26 mouse cellular contexts compared by ENCODE assay signal in genomic region chr6:88803051-88803450, GRCm38 (mm10). TPM values are rescaled to one million over a fixed set of nuclear protein-coding genes. Genes with fewer than 3 reads are reported as not detected.
DNase-seq lines count a peak whose midpoint lies in the region; ATAC-seq and TF ChIP-seq lines count a peak whose summit lies in the region.
"Had no signal": no experiment of that assay in that cellular context is flagged by ENCODE, and none has a peak within 500 bp of the region (broad histone marks: within the 10 kb centered on the region; RNA-seq: fewer than 3 reads in every experiment).

No protein-coding gene starts in this region.

- peak; percentile 51 for TF ChIP-seq EP300 in liver, postnatal 0 days (IDR thresholded peaks at IDR 0.05; ENCODE audit: low read depth)

- H3K4me3 ChIP-seq in bone marrow, adult 2 months (replicated peaks; ENCODE audit: control insufficient read depth, low read depth, low read length) = no peak overlapping the region
- peak overlapping the region; percentile 14; the same call in 1 of the 2 replicates for H3K4me3 ChIP-seq in liver, embryonic 12.5 days
- H3K4me3 ChIP-seq in liver, postnatal 0 days (ENCODE audit: low read depth, low read length) = no peak overlapping the region
- no peak overlapping the region for H3K4me3 ChIP-seq in gastrocnemius, adult 2 months
- H3K4me3 ChIP-seq: forebrain, embryonic 10.5 days; forebrain, embryonic 15.5 days; hindbrain, embryonic 15.5 days; left cerebral cortex, adult 2 months; limb, embryonic 12.5 days; midbrain, embryonic 10.5 days had no signal

- no peak for TF ChIP-seq POLR2A in bone marrow, adult 2 months (IDR thresholded peaks at IDR 0.05; ENCODE audit: borderline replicate concordance, control insufficient read depth, low read depth, low read length)

- H3K36me3 ChIP-seq in liver, embryonic 12.5 days = peaks cover 25% of the 10 kb centered on the region
- no peaks in the 10 kb centered on the region; the same call in none of the 2 replicates for H3K36me3 ChIP-seq in liver, postnatal 0 days (replicated peaks; ENCODE audit: insufficient read depth, low read length)
- H3K36me3 ChIP-seq: forebrain, embryonic 10.5 days; forebrain, embryonic 15.5 days; hindbrain, embryonic 15.5 days; limb, embryonic 12.5 days; midbrain, embryonic 10.5 days had no signal

- H3K27me3 ChIP-seq in liver, embryonic 12.5 days (replicated peaks) = no peaks in the 10 kb centered on the region
- no peaks in the 10 kb centered on the region for H3K27me3 ChIP-seq in liver, postnatal 0 days (ENCODE audit: insufficient read depth, low read length)
- H3K27me3 ChIP-seq: forebrain, embryonic 15.5 days; hindbrain, embryonic 15.5 days; limb, embryonic 12.5 days had no signal

- H3K4me1 ChIP-seq in bone marrow, adult 2 months (ENCODE audit: control insufficient read depth, insufficient read depth, low read length) = peaks cover 5% of the 10 kb centered on the region; the same call in 1 of the 2 replicates
- peaks cover 70% of the 10 kb centered on the region for H3K4me1 ChIP-seq in liver, embryonic 12.5 days
- H3K4me1 ChIP-seq in liver, postnatal 0 days (ENCODE audit: insufficient read depth) = peaks cover 19% of the 10 kb centered on the region
- H3K4me1 ChIP-seq: forebrain, embryonic 15.5 days; hindbrain, embryonic 15.5 days had no signal

- no peak for TF ChIP-seq CTCF in bone marrow, adult 2 months (IDR thresholded peaks at IDR 0.05; ENCODE audit: control insufficient read depth, insufficient read depth, low read length)
- no peak for TF ChIP-seq CTCF in liver, postnatal 0 days (IDR thresholded peaks at IDR 0.05; ENCODE audit: low read depth)
- no peak for TF ChIP-seq CTCF in gastrocnemius, adult 2 months (IDR thresholded peaks at IDR 0.05)

- peak overlapping the region; percentile 53 for H3K4me2 ChIP-seq in liver, embryonic 12.5 days
- peak overlapping the region; percentile 42 for H3K4me2 ChIP-seq in liver, postnatal 0 days (ENCODE audit: low read depth, low read length)
- H3K4me2 ChIP-seq: forebrain, embryonic 15.5 days; heart, embryonic 11.5 days; hindbrain, embryonic 15.5 days; limb, embryonic 12.5 days had no signal

- peak; percentile 70 for ATAC-seq in common myeloid progenitor, adult 5-6 weeks (replicated peaks; ENCODE audit: low read depth, poor library complexity, severe bottlenecking)
- ATAC-seq in liver, embryonic 12.5 days = peak; percentile 72
- peak; percentile 68 for ATAC-seq in liver, postnatal 0 days
- ATAC-seq: CD4-positive, CD25-positive, alpha-beta regulatory T cell, adult 4 months; forebrain, embryonic 15.5 days; inflammation-experienced regulatory T-cells, adult 6 months; lung, postnatal 0 days; midbrain, embryonic 16.5 days had no signal

- peak overlapping the region; percentile 52 for H3K9ac ChIP-seq in liver, embryonic 12.5 days
- peak overlapping the region; percentile 34; the same call in 1 of the 2 replicates for H3K9ac ChIP-seq in liver, postnatal 0 days (replicated peaks)
- H3K9ac ChIP-seq: forebrain, embryonic 15.5 days; hindbrain, embryonic 15.5 days; limb, embryonic 12.5 days had no signal

- intact Hi-C loops in gastrocnemius, adult 2 months (cut with DNase I) = no loop called here

- H3K9me3 ChIP-seq in liver, embryonic 12.5 days (replicated peaks) = no peaks in the 10 kb centered on the region
- no peaks in the 10 kb centered on the region for H3K9me3 ChIP-seq in liver, postnatal 0 days (ENCODE audit: low read length)
- H3K9me3 ChIP-seq: forebrain, embryonic 10.5 days; forebrain, embryonic 15.5 days; hindbrain, embryonic 15.5 days; limb, embryonic 12.5 days; midbrain, embryonic 10.5 days had no signal

- peak overlapping the region; percentile 65 for H3K27ac ChIP-seq in bone marrow, adult 2 months (ENCODE audit: control insufficient read depth, insufficient read depth, low read depth, low read length, poor library complexity)
- peak overlapping the region; percentile 81 for H3K27ac ChIP-seq in liver, embryonic 12.5 days
- H3K27ac ChIP-seq in liver, postnatal 0 days (ENCODE audit: low read depth) = peak overlapping the region; percentile 62
- H3K27ac ChIP-seq in gastrocnemius, adult 2 months = no peak overlapping the region
- H3K27ac ChIP-seq: forebrain, embryonic 10.5 days; forebrain, embryonic 15.5 days; hindbrain, embryonic 15.5 days; left cerebral cortex, adult 2 months; limb, embryonic 12.5 days; macrophage; midbrain, embryonic 10.5 days had no signal

- no peak for DNase-seq in liver, postnatal 0 days
- DNase-seq in layer of hippocampus, postnatal 25 days (ENCODE audit: extremely low spot score in 1 of 2, low spot score in 1 of 2) = no peak
- no peak for DNase-seq in frontal cortex, adult 2 months (ENCODE audit: extremely low spot score in 1 of 2, low spot score in 1 of 2)
- no peak for DNase-seq in gastrocnemius, adult 2 months
- DNase-seq: adrenal gland, postnatal 25 days; cerebellum, adult 8-10 months; cerebellum, postnatal 25 days; kidney, adult 11 months; kidney, postnatal 25 days; lung, adult 18-20 months; right cerebral cortex, postnatal 25 days had no signal

- 50% methylated on average over 7 of the region's 7 CpGs for WGBS in bone marrow, adult 2 months
- WGBS in liver, embryonic 12.5 days (ENCODE audit: insufficient replicate concordance) = 24% methylated on average over 7 of the region's 7 CpGs
- WGBS in liver, postnatal 0 days (ENCODE audit: insufficient replicate concordance) = 55% methylated on average over 7 of the region's 7 CpGs

RNA-seq across cellular contexts. Expression of gene Abtb1, which starts 38.7 kb away (rescaled TPM):
- polyA plus RNA-seq in bone marrow, adult 2 months (2011; ENCODE audit: insufficient read depth, insufficient read length, low replicate concordance, missing spikeins) = 92.2 and 165 TPM in 2 replicates
- 20.7 and 46.4 TPM in 2 replicates for total RNA-seq in common myeloid progenitor, adult 5-6 weeks (2017)
- 37.6 and 40.0 TPM in 2 replicates for polyA plus RNA-seq in liver, embryonic 12.5 days (2016; fragmentation: Nextera tagmentation; extraction: Ambion mirVana)
- 36.2 and 39.1 TPM in 2 replicates for polyA plus RNA-seq in liver, postnatal 0 days (2015; fragmentation: Nextera tagmentation; extraction: Ambion mirVana)
- 10 to 100 TPM; 32.7 to 34.1 TPM for total RNA-seq in layer of hippocampus, postnatal 25 days (2021)
- 75.4 and 82.3 TPM in 2 replicates for polyA plus RNA-seq in frontal cortex, adult 2 months (2012; rRNA removed)
- total RNA-seq in gastrocnemius, adult 2 months (2021) = 10 to 100 TPM; 16.9 to 22.7 TPM
